Mouse (Mus musculus) left cerebral cortex, adult 8-10 months (tissue): Measurements from ENCODE around the gene Zc3hav1l. TPM values are rescaled to one million over a fixed set of nuclear protein-coding genes. Genes with fewer than 3 reads are reported as not detected.

Source experiments
- DNase-seq, 2 experiments: peaks; one replicate each; pipeline ENCODE4 v3.0.0; 2022; ENCODE audit warnings: low spot score in 2 of 2
- total RNA-seq, 4 experiments: library from RNA; stranded (reverse); gene quantifications; 2 replicates each; pipeline ENCODE4 v1.2.4; 2022

Gene Zc3hav1l
- total RNA-seq: 1 to 10 TPM; 3.1 to 3.5 (median 3.4) TPM

- DNase-seq: peak; percentile 40 to 46
These were observed at the start of gene Zc3hav1l for GRCm38 (mm10) chr6:38298761-38299401. Gene Zc3hav1l, minus strand, starts transcription at chr6:38299259.

- DNase-seq: no peak
These were observed 48.8 kb upstream of the Zc3hav1l start for GRCm38 (mm10) chr6:38347875-38348274.

- DNase-seq: no peak
These were observed 46.7 kb upstream of the Zc3hav1l start for GRCm38 (mm10) chr6:38345796-38346195.

GRCm38 (mm10) chr6:38344006-38344670, 45.1 kb upstream of the Zc3hav1l start:
- no peak for DNase-seq

- no peak for DNase-seq
These were observed 44.5 kb upstream of the Zc3hav1l start for GRCm38 (mm10) chr6:38343581-38343980.

GRCm38 (mm10) chr6:38342666-38342992, 43.6 kb upstream of the Zc3hav1l start:
- no peak for DNase-seq

- no peak for DNase-seq
These were observed 42.9 kb upstream of the Zc3hav1l start for GRCm38 (mm10) chr6:38341751-38342665.

GRCm38 (mm10) chr6:38339078-38339477, 40.0 kb upstream of the Zc3hav1l start:
- no peak for DNase-seq

GRCm38 (mm10) chr6:38337951-38338350, 38.9 kb upstream of the Zc3hav1l start:
- no peak for DNase-seq

GRCm38 (mm10) chr6:38337166-38337705, 38.2 kb upstream of the Zc3hav1l start:
- no peak for DNase-seq

GRCm38 (mm10) chr6:38335264-38335663, 36.2 kb upstream of the Zc3hav1l start:
- no peak for DNase-seq

GRCm38 (mm10) chr6:38326596-38326995, 27.5 kb upstream of the Zc3hav1l start:
- DNase-seq: peak; percentile 18 to 19

- DNase-seq: no peak
These were observed 21.6 kb upstream of the Zc3hav1l start for GRCm38 (mm10) chr6:38320621-38321020.

- DNase-seq: no peak
These were observed 17.0 kb upstream of the Zc3hav1l start for GRCm38 (mm10) chr6:38316050-38316449.

GRCm38 (mm10) chr6:38309741-38310140, 10.7 kb upstream of the Zc3hav1l start:
- DNase-seq: no peak

GRCm38 (mm10) chr6:38304981-38305380, 5.9 kb upstream of the Zc3hav1l start:
- DNase-seq: no peak

GRCm38 (mm10) chr6:38298246-38298635, 818 bp downstream of the Zc3hav1l start:
- peak in 1 of 2 experiments; percentile 7 for DNase-seq

GRCm38 (mm10) chr6:38297580-38298245, 1.3 kb downstream of the Zc3hav1l start:
- DNase-seq: no peak

GRCm38 (mm10) chr6:38293708-38294107, 5.4 kb downstream of the Zc3hav1l start:
- DNase-seq: no peak

GRCm38 (mm10) chr6:38292871-38293646, 6.0 kb downstream of the Zc3hav1l start:
- DNase-seq: no peak
